Mouse (Mus musculus): Measurements from ENCODE around the gene Slc8a3. TPM values are rescaled to one million over a fixed set of nuclear protein-coding genes. Genes with fewer than 3 reads are reported as not detected.
"Not testable (repeated sequence)": the region's sequence is repeated elsewhere in the genome, so short reads cannot be mapped to it uniquely, and the experiment has no call there.

Gene Slc8a3
- polyA plus RNA-seq (2015; fragmentation: Nextera tagmentation; extraction: Ambion mirVana), result 10.1 and 10.2 TPM in 2 replicates

GRCm38 (mm10) chr12:81332875-81333421, at the start of gene Slc8a3:
TSS of gene Slc8a3 (minus strand) at chr12:81333180.
- Histone ChIP-seq H3K4me1 (ENCODE audit: control insufficient read depth, insufficient read depth, low read length) (peaks cover 10% of the 10 kb centered on the region), H3K36me3 (ENCODE audit: control insufficient read depth, insufficient read depth, low read length) (no peaks in the 10 kb centered on the region), H3K27me3 (ENCODE audit: control insufficient read depth, insufficient read depth, low read depth, low read length) (no peaks in the 10 kb centered on the region; the same call in 1 of the 2 replicates), H3K4me2 (ENCODE audit: low read length) (peak within 1 kb of the TSS; percentile 83), H3K9ac (ENCODE audit: low read depth, low read length) (peak within 1 kb of the TSS; percentile 94), H3K27ac (ENCODE audit: low read length) (peak within 1 kb of the TSS; percentile 96), H3K4me3 (ENCODE audit: low read depth, low read length) (peak within 1 kb of the TSS; percentile 76), H3K9me3 (replicated peaks; ENCODE audit: control insufficient read depth, low read length, poor library complexity, severe bottlenecking) (no peaks in the 10 kb centered on the region)
- under 1% methylated on average over 47 of the region's 47 CpGs for WGBS
- peak; percentile 80 for ATAC-seq

GRCm38 (mm10) chr12:81379364-81379763, 46.4 kb upstream of the Slc8a3 start, which contains the start of gene Gm4787:
TSS of gene Gm4787 (minus strand) at chr12:81379464.
- not testable (repeated sequence) for H3K36me3 ChIP-seq (ENCODE audit: control insufficient read depth, insufficient read depth, low read length); H3K9me3 ChIP-seq (replicated peaks; ENCODE audit: control insufficient read depth, low read length, poor library complexity, severe bottlenecking); H3K27ac ChIP-seq (ENCODE audit: low read length); H3K4me3 ChIP-seq (ENCODE audit: low read depth, low read length); H3K4me1 ChIP-seq (ENCODE audit: control insufficient read depth, insufficient read depth, low read length); H3K9ac ChIP-seq (ENCODE audit: low read depth, low read length); H3K27me3 ChIP-seq (ENCODE audit: control insufficient read depth, insufficient read depth, low read depth, low read length); H3K4me2 ChIP-seq (ENCODE audit: low read length); ATAC-seq
- WGBS, result 61% methylated on average over 1 of the region's 1 CpGs

DNA sequence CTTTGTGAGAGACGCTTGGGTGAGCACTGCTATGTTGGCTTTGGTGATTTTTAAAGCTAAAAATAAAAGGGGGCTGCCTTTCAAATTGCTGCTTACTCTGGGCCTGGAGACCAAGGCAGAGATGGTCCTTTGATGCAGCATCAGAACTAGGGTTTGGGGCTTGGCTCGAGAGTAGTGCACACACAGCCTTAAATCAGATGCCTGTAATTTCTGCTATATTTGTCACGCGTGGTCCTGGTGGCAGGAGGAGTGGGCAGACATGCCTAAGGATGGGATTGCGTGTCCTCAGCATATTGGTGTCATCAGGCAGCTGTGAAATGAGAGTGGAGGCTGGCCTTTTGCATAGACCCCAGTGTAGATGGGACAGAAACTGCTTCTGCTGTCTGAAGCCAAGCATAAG, 861 bp upstream of the Slc8a3 start:
- peak overlapping the region; percentile 96 for H3K27ac ChIP-seq (ENCODE audit: low read length)
- no peaks in the 10 kb centered on the region; the same call in 1 of the 2 replicates for H3K27me3 ChIP-seq (ENCODE audit: control insufficient read depth, insufficient read depth, low read depth, low read length)
- peak overlapping the region; percentile 76 for H3K4me3 ChIP-seq (ENCODE audit: low read depth, low read length)
- WGBS, result 63% methylated on average over 5 of the region's 5 CpGs
- H3K9ac ChIP-seq (ENCODE audit: low read depth, low read length), result peak overlapping the region; percentile 94
- no peaks in the 10 kb centered on the region for H3K36me3 ChIP-seq (ENCODE audit: control insufficient read depth, insufficient read depth, low read length)
- no peaks in the 10 kb centered on the region for H3K9me3 ChIP-seq (replicated peaks; ENCODE audit: control insufficient read depth, low read length, poor library complexity, severe bottlenecking)
- peak overlapping the region; percentile 83 for H3K4me2 ChIP-seq (ENCODE audit: low read length)
- no peak for ATAC-seq
- peaks cover 10% of the 10 kb centered on the region for H3K4me1 ChIP-seq (ENCODE audit: control insufficient read depth, insufficient read depth, low read length)

GRCm38 (mm10) chr12:81331937-81332874, 774 bp downstream of the Slc8a3 start:
- WGBS, result under 1% methylated on average over 45 of the region's 54 CpGs

DNA sequence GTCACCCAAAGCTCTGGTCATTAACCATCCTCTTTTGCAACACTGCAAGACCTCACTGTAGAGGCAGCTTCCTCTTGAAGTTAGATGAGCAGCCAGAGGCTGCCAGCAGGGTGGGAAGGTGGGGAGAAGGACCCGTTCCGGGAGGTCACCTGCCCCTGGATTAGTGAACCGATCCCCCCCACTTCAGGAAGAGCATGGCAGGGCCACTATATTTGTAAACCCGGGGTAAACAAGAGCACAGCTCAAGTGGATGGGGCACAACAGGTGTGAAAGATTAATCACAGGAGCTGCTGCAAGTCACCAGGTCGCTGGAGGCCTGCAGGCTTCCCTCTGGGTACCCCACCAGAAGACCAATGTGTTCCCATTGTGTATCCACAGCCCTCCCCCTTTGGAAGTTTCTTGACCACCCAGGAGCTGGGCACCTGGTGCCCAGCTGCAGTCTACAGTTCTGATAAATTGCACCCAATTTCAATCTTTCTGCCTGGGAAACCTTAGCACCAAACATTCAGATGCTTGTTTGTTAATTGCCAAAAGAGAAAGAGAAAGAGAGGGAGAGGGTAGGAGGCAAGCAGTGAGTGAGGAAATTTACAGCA, 1.8 kb downstream of the Slc8a3 start:
- peak overlapping the region; percentile 96 for H3K27ac ChIP-seq (ENCODE audit: low read length)
- H3K4me3 ChIP-seq (ENCODE audit: low read depth, low read length), result peak overlapping the region; percentile 76
- no peak for ATAC-seq
- WGBS, result 37% methylated on average over 5 of the region's 5 CpGs
- peaks cover 10% of the 10 kb centered on the region for H3K4me1 ChIP-seq (ENCODE audit: control insufficient read depth, insufficient read depth, low read length)
- no peaks in the 10 kb centered on the region for H3K36me3 ChIP-seq (ENCODE audit: control insufficient read depth, insufficient read depth, low read length)
- peak overlapping the region; percentile 83 for H3K4me2 ChIP-seq (ENCODE audit: low read length)
- no peaks in the 10 kb centered on the region; the same call in 1 of the 2 replicates for H3K27me3 ChIP-seq (ENCODE audit: control insufficient read depth, insufficient read depth, low read depth, low read length)
- no peaks in the 10 kb centered on the region for H3K9me3 ChIP-seq (replicated peaks; ENCODE audit: control insufficient read depth, low read length, poor library complexity, severe bottlenecking)
- H3K9ac ChIP-seq (ENCODE audit: low read depth, low read length), result peak overlapping the region; percentile 57

More at GRCm38 (mm10) chr12:81331937-81332874, 774 bp downstream of the Slc8a3 start:
- no peaks in the 10 kb centered on the region for H3K9me3 ChIP-seq (replicated peaks; ENCODE audit: control insufficient read depth, low read length, poor library complexity, severe bottlenecking)
- H3K36me3 ChIP-seq (ENCODE audit: control insufficient read depth, insufficient read depth, low read length), result no peaks in the 10 kb centered on the region
- H3K4me2 ChIP-seq (ENCODE audit: low read length), result peak overlapping the region; percentile 83
- peak; percentile 84 for ATAC-seq
- peak overlapping the region; percentile 96 for H3K27ac ChIP-seq (ENCODE audit: low read length)
- H3K4me3 ChIP-seq (ENCODE audit: low read depth, low read length), result peak overlapping the region; percentile 76
- peak overlapping the region; percentile 94 for H3K9ac ChIP-seq (ENCODE audit: low read depth, low read length)
- peaks cover 10% of the 10 kb centered on the region for H3K4me1 ChIP-seq (ENCODE audit: control insufficient read depth, insufficient read depth, low read length)
- no peaks in the 10 kb centered on the region; the same call in 1 of the 2 replicates for H3K27me3 ChIP-seq (ENCODE audit: control insufficient read depth, insufficient read depth, low read depth, low read length)

DNA sequence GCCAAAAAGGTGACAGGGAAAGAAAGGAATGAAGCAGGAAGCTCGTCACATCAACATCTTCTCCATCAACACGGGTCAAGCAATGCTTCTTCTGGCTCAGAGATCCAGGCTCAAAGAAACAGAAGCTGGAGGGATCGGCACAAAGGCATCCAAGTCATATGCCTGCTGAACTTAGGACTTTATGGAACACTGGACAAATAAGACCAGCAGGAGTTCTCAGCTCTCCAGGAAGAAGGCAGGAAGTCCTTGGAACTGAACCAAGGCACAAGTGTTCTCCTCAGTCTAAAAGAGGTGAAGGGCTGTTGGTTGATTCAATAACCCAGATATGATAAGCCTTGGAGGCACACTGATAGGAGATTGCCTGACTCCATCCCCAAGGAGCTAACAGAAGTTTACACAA, 8.0 kb downstream of the Slc8a3 start:
- 87% methylated on average over 3 of the region's 3 CpGs for WGBS
- Histone ChIP-seq H3K36me3 (ENCODE audit: control insufficient read depth, insufficient read depth, low read length) (no peaks in the 10 kb centered on the region), H3K4me3 (ENCODE audit: low read depth, low read length) (no peak overlapping the region), H3K9me3 (replicated peaks; ENCODE audit: control insufficient read depth, low read length, poor library complexity, severe bottlenecking) (no peaks in the 10 kb centered on the region), H3K4me2 (ENCODE audit: low read length) (no peak overlapping the region), H3K9ac (ENCODE audit: low read depth, low read length) (no peak overlapping the region), H3K27me3 (ENCODE audit: control insufficient read depth, insufficient read depth, low read depth, low read length) (no peaks in the 10 kb centered on the region), H3K27ac (ENCODE audit: low read length) (no peak overlapping the region), H3K4me1 (ENCODE audit: control insufficient read depth, insufficient read depth, low read length) (no peaks in the 10 kb centered on the region)
- no peak for ATAC-seq

- Histone ChIP-seq H3K4me3 (ENCODE audit: low read depth, low read length) (no peak overlapping the region), H3K9me3 (replicated peaks; ENCODE audit: control insufficient read depth, low read length, poor library complexity, severe bottlenecking) (no peaks in the 10 kb centered on the region), H3K27me3 (ENCODE audit: control insufficient read depth, insufficient read depth, low read depth, low read length) (no peaks in the 10 kb centered on the region), H3K9ac (ENCODE audit: low read depth, low read length) (no peak overlapping the region), H3K36me3 (ENCODE audit: control insufficient read depth, insufficient read depth, low read length) (no peaks in the 10 kb centered on the region), H3K27ac (ENCODE audit: low read length) (no peak overlapping the region), H3K4me1 (ENCODE audit: control insufficient read depth, insufficient read depth, low read length) (no peaks in the 10 kb centered on the region), H3K4me2 (ENCODE audit: low read length) (no peak overlapping the region)
- no peak for ATAC-seq
- WGBS, result 94% methylated on average over 3 of the region's 3 CpGs
Observed at GRCm38 (mm10) chr12:81324116-81324515, 8.9 kb downstream of the Slc8a3 start.

DNA sequence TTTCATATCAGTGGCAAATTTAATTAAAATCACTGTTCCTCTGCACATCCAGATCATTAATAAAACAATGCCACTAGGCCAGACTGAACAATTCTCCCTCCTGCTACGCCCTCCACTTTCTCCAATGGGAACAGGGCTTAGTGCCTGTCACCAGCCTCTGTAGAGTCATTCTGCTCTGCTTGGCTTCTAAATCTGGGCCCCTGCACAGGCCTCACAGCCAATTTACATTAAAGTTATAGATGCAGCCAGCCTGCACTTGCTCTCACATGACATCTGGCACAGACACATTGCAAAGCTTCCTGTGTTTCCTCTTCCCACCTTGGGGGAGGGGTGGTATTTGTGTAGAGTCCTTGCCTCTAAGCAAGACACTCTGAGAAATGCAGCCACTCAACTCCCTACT, 12.0 kb downstream of the Slc8a3 start:
- no peak overlapping the region for H3K27ac ChIP-seq (ENCODE audit: low read length)
- 55% methylated on average over 1 of the region's 1 CpGs for WGBS
- no peak overlapping the region for H3K4me3 ChIP-seq (ENCODE audit: low read depth, low read length)
- H3K4me2 ChIP-seq (ENCODE audit: low read length), result no peak overlapping the region
- H3K27me3 ChIP-seq (ENCODE audit: control insufficient read depth, insufficient read depth, low read depth, low read length), result no peaks in the 10 kb centered on the region
- no peaks in the 10 kb centered on the region for H3K36me3 ChIP-seq (ENCODE audit: control insufficient read depth, insufficient read depth, low read length)
- no peak for ATAC-seq
- no peak overlapping the region for H3K9ac ChIP-seq (ENCODE audit: low read depth, low read length)
- H3K9me3 ChIP-seq (replicated peaks; ENCODE audit: control insufficient read depth, low read length, poor library complexity, severe bottlenecking), result no peaks in the 10 kb centered on the region
- no peaks in the 10 kb centered on the region for H3K4me1 ChIP-seq (ENCODE audit: control insufficient read depth, insufficient read depth, low read length)
